Mouse (Mus musculus) gastrocnemius, adult 2 months (tissue): Measurements from ENCODE around the gene Fam216b. TPM values are rescaled to one million over a fixed set of nuclear protein-coding genes. Genes with fewer than 3 reads are reported as not detected.
A peak's percentile ranks its signal among the peaks of the same experiment; 100 is the strongest.

ENCODE experiments used
- DNase-seq: peaks from one replicate; pipeline ENCODE4 v3.0.0; 2022
- H3K27ac ChIP-seq: fragments of 200-600 bp; 2 replicates; pipeline ENCODE4 v1.8.1; 2022; ENCODE audit warnings: mild to moderate bottlenecking
- H3K4me3 ChIP-seq: fragments of 200-600 bp; 2 replicates; pipeline ENCODE4 v1.8.1; 2022; ENCODE audit warnings: mild to moderate bottlenecking, moderate library complexity
- CTCF ChIP-seq: fragments of 200-600 bp; IDR thresholded peaks from 2 replicates; pipeline ENCODE4 v1.8.1; 2022; ENCODE audit warnings: antibody characterized with exemption, mild to moderate bottlenecking, moderate library complexity
- intact Hi-C: fragments of 180-260 bp; cut with DNase I; formaldehyde crosslinking; loops from one replicate; pipeline ENCODE4 v1.15.1; 2025
- total RNA-seq, 2 experiments: library from RNA; stranded (reverse); gene quantifications; 2 replicates each; pipeline ENCODE4 v1.2.3; 2021

Gene Fam216b
- total RNA-seq, 2 experiments from 2014 or later: not detected

DNA sequence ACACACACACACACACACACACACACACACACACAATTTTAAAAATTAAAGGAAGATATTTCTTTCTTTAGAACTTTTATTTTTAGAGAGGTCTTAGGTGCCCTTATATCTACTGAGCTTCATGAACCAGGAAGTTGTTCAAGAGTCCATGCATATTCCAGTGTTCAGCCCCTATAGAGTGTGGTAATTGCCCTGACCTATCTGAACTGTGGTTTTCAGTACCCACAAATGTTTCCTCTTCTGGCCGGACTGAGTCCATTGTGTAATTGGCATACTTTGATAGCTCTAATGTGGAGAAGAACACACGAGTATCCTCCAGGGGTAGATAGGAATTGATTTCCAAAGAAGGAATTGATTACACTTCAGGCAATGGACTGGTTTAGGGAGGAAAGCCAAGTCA is 11.3 kb downstream of the Fam216b start:
- intact Hi-C loops: no loop called here
- no peak for TF ChIP-seq CTCF
- Histone ChIP-seq H3K4me3 (no peak overlapping the region), H3K27ac (no peak overlapping the region)
- no peak for DNase-seq

DNA sequence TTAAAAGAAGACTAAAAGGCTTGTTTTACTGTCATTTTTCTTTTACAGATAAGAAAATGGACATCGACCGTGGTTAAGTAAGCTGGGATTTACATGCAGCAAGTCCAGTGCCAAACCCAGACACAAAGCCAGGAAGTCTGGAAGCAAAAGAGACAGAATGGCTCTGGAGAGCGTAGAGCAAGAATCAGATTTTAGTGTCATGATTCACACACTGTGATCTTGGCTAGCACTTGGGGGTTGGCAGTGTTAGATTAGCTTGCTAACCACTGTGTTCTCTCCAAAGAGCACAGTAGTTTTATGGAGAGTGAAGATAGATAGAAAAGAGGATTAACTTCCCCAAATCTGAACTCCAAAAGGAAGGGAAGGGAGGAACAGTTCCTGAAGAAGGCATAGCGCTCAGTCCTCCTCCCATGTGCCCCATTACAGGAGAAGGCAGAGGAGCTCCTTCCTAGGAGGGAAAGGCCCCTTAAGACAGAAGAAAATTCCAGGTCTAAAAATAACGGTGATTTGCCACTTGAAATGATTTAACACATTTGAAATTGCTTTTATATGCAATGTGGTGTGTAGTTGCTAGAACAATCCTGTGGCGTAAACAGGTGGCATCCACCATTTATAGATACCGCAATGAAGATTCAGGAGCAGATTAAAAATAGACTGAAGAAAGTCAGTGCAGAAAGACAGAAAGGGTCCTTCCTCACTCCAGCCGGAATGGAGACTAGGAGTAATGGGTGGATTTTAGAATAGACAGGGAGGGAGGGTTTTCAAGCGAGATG is 22.7 kb downstream of the Fam216b start:
- TF ChIP-seq CTCF: no peak
- DNase-seq: peak; percentile 34
- Histone ChIP-seq H3K27ac (no peak overlapping the region), H3K4me3 (no peak overlapping the region)
- intact Hi-C loops: no loop called here

DNA sequence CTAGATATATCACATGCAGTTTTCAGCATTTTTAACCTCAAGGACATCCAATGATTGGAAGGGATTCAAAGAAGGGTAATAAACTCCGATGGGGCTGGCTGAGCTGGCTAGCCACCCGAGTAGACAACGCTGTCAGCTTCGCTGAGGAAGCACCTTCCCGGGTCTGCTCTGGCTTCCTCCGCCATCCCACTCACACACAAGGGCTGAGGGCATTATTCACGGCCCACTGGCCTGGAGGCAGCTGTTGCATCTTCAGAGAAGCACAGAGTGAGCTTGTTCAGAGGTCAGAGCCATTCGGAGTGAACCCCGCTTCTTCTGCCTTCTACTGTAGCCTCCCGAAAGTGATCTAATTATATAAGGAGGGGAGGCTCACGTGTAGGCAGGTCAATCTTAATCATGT is 26.3 kb downstream of the Fam216b start:
- DNase-seq: no peak
- intact Hi-C loops: no loop called here
- Histone ChIP-seq H3K4me3 (no peak overlapping the region), H3K27ac (no peak overlapping the region)
- TF ChIP-seq CTCF: no peak

DNA sequence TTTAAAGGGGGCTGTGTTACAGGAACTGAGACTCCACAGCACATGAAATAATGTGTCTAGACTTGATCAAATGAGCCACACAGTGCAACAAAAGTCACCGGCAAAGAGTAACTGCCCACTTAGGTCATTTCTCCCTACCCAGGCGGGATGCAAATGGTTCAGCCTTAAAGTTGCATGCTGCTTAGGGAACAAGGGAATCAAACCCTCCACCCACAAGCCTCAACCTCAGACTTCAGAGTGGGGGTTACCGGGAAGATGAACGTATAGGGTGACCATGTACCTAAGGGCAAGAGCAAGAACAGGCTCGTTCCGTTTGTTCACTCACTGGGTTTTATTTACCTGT is 28.2 kb downstream of the Fam216b start:
- no peak overlapping the region for H3K4me3 ChIP-seq
- no peak overlapping the region for H3K27ac ChIP-seq
- TF ChIP-seq CTCF: no peak
- intact Hi-C loops: no loop called here
- DNase-seq: no peak

DNA sequence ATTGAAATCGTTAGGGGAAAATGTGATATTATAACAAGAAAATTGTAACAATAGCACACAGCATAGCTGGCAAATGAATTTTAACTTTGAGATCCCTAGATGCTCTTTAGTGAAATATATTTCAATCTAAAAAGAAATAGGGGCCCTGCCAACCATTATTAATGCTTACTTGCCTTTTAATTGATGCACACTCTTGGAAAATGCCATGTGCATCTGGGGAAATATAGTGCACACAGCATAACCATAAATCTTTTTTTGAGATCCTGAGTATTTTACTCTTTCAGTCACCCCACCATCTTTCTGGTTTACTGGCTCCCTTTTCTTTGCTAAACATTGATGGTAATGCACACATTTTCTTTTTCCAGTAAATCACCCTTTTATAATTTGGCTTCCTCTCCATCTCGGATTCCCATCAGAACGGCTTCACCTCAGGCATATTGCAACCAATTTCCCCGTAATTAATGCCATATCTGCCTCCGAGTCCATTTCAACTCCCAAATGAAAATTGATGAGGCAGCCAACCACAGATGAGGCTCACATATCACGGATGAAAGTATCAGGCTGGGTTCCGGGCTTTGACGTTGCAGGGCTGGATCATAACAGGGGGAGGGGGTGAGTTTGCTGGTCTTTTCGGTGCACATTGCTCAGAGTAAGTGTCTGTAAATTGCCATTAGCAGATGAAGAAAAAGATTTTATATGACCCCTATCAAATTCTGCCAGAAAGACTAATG is 28.8 kb downstream of the Fam216b start:
- no peak for DNase-seq

DNA sequence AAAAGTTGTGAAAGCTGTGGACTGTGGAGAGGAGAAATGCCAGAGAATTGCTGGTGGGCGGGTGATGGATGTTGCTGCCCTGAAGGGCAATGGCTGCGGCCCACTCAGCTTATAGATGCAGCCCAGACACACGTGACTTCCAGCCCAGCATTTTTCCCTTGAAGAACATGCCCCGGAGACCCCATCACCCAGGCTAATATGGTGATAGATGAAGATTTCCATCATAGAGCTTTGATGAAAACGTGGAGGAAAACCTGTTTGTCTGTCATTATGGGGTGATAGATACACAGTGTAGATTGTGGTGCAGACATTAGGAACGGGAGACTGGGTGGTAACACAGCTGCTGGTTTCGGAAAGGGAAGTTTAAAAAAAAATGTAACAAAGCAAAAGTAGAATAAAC is 31.4 kb downstream of the Fam216b start:
- H3K27ac ChIP-seq: no peak overlapping the region
- DNase-seq: no peak
- intact Hi-C loops: no loop called here
- H3K4me3 ChIP-seq: no peak overlapping the region
- no peak for TF ChIP-seq CTCF

More for the DNA sequence above, 28.8 kb downstream of the Fam216b start:
- no peak for TF ChIP-seq CTCF
- H3K4me3 ChIP-seq: no peak overlapping the region
- H3K27ac ChIP-seq: no peak overlapping the region
- intact Hi-C loops: no loop called here

DNA sequence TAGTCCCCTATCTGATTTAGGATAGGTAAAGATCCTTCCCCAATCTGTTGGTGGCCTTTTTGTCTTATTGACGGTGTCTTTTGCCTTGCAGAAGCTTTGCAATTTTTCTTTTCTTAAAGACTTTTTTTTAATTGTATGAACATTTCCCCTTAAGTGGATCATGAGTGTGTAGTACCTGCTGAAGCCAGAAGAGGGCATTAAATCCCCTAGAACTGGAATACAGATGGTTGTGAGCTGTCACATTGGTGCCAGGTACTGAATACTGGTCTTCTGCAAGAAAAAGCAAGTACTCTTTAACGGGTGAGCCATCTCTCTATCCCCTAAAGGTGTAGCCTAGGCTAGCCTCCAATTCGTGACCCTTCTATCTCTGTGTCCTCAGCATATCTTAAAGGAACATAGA is 32.4 kb downstream of the Fam216b start:
- TF ChIP-seq CTCF: no peak
- intact Hi-C loops: no loop called here
- Histone ChIP-seq H3K27ac (no peak overlapping the region), H3K4me3 (no peak overlapping the region)
- no peak for DNase-seq

DNA sequence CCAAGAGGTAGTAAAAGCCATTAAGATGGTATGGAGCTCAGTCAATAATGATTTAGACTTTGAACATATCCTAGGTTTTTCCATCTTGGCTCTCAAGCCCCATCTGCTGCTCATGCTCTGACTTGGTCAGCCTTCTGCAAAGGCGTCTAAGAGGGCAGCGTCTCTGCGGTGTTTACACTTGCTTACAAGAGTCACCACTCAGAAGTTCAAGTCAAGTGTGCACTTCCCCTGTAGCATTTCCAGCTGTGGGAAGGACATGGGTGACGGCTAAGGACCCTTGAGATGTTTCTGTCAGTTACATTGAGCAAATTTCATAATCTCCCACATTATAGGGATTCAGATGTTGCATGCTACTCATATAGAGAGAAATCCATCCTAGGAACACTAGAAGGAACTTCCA is 40.1 kb downstream of the Fam216b start:
- no peak for TF ChIP-seq CTCF
- DNase-seq: no peak
- Histone ChIP-seq H3K27ac (no peak overlapping the region), H3K4me3 (no peak overlapping the region)
- intact Hi-C loops: no loop called here

DNA sequence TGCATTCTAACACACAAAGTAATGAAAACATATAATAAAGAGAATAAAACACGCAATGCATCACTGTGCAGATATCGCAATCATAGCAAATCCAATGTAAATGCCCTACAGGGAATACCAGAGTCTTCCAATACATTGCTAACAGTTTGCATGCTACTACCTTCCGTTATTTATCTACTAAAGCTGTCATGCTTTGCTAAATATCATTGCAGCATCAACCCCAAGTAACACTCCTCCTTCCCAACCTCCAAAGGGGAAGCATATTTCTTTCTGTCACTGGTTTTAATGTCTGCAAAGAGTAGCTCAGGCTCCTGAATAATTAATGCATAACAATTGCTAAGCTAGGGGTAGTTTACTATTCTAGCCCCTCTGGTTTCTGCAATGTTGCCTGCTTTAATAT is 40.5 kb downstream of the Fam216b start:
- no peak for TF ChIP-seq CTCF
- intact Hi-C loops: no loop called here
- no peak for DNase-seq
- Histone ChIP-seq H3K4me3 (no peak overlapping the region), H3K27ac (no peak overlapping the region)

DNA sequence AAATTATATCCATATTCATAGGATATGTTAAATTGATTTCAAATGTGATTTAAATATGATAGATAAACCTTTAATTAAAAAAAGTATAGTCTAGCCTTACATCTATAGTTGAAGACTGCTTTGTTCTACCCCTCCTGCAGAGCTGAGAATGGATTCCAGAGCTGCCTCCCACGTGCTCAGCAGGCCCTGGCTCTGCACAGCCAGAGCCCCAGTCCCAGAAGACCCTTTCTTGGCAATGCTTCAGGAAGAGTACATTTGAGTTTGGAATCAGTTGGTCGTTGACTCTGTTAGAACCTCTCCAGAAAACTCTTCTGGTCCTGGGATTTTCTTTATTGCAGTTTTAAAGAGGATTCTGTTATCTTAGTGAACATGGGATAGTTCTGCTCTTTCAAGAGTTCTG is 45.7 kb downstream of the Fam216b start:
- intact Hi-C loops: no loop called here
- no peak for TF ChIP-seq CTCF

DNA sequence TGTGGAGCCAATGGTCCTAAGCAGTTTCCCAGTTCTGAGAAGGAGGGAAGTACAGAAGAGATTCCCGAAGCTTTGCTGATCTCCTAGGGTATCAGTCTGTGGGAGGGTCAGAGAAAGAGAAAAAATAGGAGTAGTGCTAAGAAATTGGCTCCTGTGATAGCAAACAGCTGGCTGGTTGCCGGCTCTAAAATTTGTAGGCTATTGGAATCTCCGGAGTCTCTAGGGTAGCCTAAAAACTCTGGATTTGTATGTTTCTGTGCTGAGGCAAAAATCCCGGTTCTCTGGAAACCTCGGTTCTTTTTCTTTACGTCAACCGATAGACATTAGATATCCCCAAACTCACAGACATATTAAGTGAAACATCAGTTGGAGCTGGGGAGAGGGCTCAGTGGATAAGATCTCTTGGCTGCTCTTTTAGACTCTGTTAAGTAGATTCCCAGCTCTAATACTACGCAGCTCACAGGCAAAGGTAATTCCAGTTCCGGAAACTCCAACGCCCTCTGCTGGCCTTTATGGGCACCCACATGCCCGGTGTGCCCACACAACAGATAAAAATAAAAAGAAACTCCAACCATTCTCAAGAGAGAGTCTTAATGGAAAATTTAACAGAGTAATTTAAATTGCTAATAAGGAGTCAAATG is 46.8 kb downstream of the Fam216b start:
- intact Hi-C loops: no loop called here
- peak; percentile 35 for DNase-seq
- Histone ChIP-seq H3K27ac (0 out of 2 replicates have a peak overlapping the region, but pooled peaks have one; percentile 9), H3K4me3 (0 out of 2 replicates have a peak overlapping the region, but pooled peaks have one; percentile 1)
- peak; percentile 42 for TF ChIP-seq CTCF

More for the DNA sequence above, 45.7 kb downstream of the Fam216b start:
- no peak overlapping the region for H3K27ac ChIP-seq
- no peak overlapping the region for H3K4me3 ChIP-seq
- no peak for DNase-seq

DNA sequence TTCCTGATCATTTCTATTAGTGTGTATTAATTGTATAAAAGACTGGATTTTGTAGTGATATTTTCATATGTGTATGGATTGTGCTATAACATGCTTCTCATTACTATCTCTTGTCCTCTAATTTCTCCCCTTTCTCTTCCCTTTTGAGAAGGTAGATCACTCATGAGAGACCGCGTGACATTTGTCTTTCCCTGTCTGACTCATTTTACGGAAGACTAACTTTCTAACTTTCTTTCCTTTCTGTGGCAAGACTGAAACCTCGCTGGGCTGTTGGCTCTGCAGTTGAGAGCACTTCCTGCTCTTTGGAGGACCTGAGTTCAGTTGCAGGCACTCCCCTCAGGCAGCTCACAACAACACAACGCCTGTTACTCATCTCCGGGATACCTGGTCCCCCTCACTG is 48.2 kb downstream of the Fam216b start:
- Histone ChIP-seq H3K27ac (no peak overlapping the region), H3K4me3 (no peak overlapping the region)
- intact Hi-C loops: no loop called here
- no peak for DNase-seq
- no peak for TF ChIP-seq CTCF

DNA sequence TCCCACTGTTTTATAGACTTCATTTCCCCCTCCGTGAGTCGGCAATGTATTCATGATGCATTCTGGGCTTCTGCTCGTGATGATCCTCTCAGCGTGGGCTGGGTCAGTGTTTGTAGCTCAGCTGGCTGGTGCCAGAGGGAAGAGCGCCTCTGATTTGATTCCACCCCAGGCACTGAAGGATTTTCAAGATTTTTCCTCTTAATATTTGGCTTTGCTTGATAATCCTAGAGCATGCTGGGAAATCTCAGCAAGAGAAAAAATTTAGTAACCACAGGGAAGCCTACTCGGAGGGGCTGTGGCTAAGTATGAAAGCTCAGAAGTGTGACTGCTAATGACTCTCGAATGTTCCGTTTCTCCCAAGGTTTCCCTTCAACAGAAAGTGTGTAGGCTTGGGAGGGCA is 49.9 kb downstream of the Fam216b start:
- intact Hi-C loops: no loop called here
- DNase-seq: peak; percentile 16
- Histone ChIP-seq H3K27ac (no peak overlapping the region), H3K4me3 (peak overlapping the region; percentile 23; the same call in 1 of the 2 replicates)
- TF ChIP-seq CTCF: no peak

Other genes starting within 250 kb of the Fam216b start
- gene Dnajc15, start 213.9 kb downstream of the Fam216b start, total RNA-seq: 100 to 1,000 TPM; 123 to 152 TPM
- under 1 TPM in 1 of 2 experiments, not detected in 1; 0.22 TPM for gene Epsti1, start 184.8 kb downstream of the Fam216b start, total RNA-seq
- not detected for gene Tnfsf11, start 219.0 kb upstream of the Fam216b start, total RNA-seq